Mouse (Mus musculus) neural tube, embryonic 13.5 days (tissue): ENCODE data around the gene Aqp9. TPM values are rescaled to one million over a fixed set of nuclear protein-coding genes. Genes with fewer than 3 reads are reported as not detected.
A peak's percentile ranks its signal among the peaks of the same experiment; 100 is the strongest.

Experiments
- ATAC-seq: fragments of 200-750 bp; cut with Nextera tagmentation; 2 replicates; pipeline ENCODE4 v1.8.0; 2017; ENCODE audit warnings: low read depth, mild to moderate bottlenecking, moderate TSS enrichment, moderate library complexity
- H3K27ac ChIP-seq: fragments of 300-500 bp; sonication (generic); replicated peaks from 2 replicates; pipeline ENCODE4 v1.5.1; 2015; ENCODE audit warnings: moderate library complexity, mild to moderate bottlenecking, inconsistent platforms
- H3K27me3 ChIP-seq: fragments of 300-500 bp; sonication (generic); 2 replicates; pipeline ENCODE4 v1.6.1; 2015; ENCODE audit warnings: mild to moderate bottlenecking, inconsistent platforms
- H3K36me3 ChIP-seq: fragments of 300-500 bp; sonication (generic); 2 replicates; pipeline ENCODE4 v1.6.1; 2015; ENCODE audit warnings: mild to moderate bottlenecking, inconsistent platforms
- H3K4me1 ChIP-seq: fragments of 300-500 bp; sonication (generic); replicated peaks from 2 replicates; pipeline ENCODE4 v1.6.1; 2015; ENCODE audit warnings: inconsistent platforms
- H3K4me2 ChIP-seq: fragments of 300-500 bp; sonication (generic); 2 replicates; pipeline ENCODE4 v1.6.1; 2015; ENCODE audit warnings: inconsistent platforms, mild to moderate bottlenecking, moderate library complexity
- H3K4me3 ChIP-seq: fragments of 300-500 bp; sonication (generic); 2 replicates; pipeline ENCODE4 v1.5.1; 2015; ENCODE audit warnings: mild to moderate bottlenecking, inconsistent platforms
- H3K9ac ChIP-seq: fragments of 300-500 bp; sonication (generic); 2 replicates; pipeline ENCODE4 v1.6.1; 2015; ENCODE audit warnings: moderate library complexity, mild to moderate bottlenecking, inconsistent platforms
- H3K9me3 ChIP-seq: fragments of 300-500 bp; sonication (generic); 2 replicates; pipeline ENCODE4 v1.6.1; 2016; ENCODE audit warnings: inconsistent platforms
- WGBS: fragments of 180-500 bp; shearing (Covaris S2); methylation state at CpG from one replicate; pipeline ENCODE4 v1.1.7; 2015; 5-methylcytosine and 5-hydroxymethylcytosine counted together
- polyA plus RNA-seq: library from polyadenylated mRNA; unstranded; fragments of >200 nt; fragmentation: Nextera tagmentation; extraction: Ambion mirVana; gene quantifications from 2 replicates; pipeline ENCODE4 v1.2.1, GENCODE M21; 2015

Gene Aqp9
- polyA plus RNA-seq, 1 experiment from 2014 or later: 0.31 TPM

GRCm38 (mm10) chr9:71071581-71072330 lies 96.7 kb downstream of the Aqp9 start:
- Histone ChIP-seq H3K4me1 (peaks cover 5% of the 10 kb centered on the region; the same call in 1 of the 2 replicates), H3K4me2 (no peak overlapping the region), H3K4me3 (no peak overlapping the region), H3K9ac (no peak overlapping the region), H3K27me3 (no peaks in the 10 kb centered on the region), H3K27ac (no peak overlapping the region), H3K9me3 (no peaks in the 10 kb centered on the region), H3K36me3 (no peaks in the 10 kb centered on the region)
- WGBS: 84% methylated on average over 7 of the region's 7 CpGs
- no peak for ATAC-seq

GRCm38 (mm10) chr9:71070628-71071027 lies 97.9 kb downstream of the Aqp9 start:
- no peaks in the 10 kb centered on the region for H3K9me3 ChIP-seq
- no peak for ATAC-seq
- no peaks in the 10 kb centered on the region for H3K36me3 ChIP-seq
- no peak overlapping the region for H3K4me2 ChIP-seq
- no peak overlapping the region for H3K9ac ChIP-seq
- no peak overlapping the region for H3K4me3 ChIP-seq
- H3K27me3 ChIP-seq: no peaks in the 10 kb centered on the region
- WGBS: 87% methylated on average over 2 of the region's 2 CpGs
- H3K4me1 ChIP-seq: peaks cover 13% of the 10 kb centered on the region; the same call in 1 of the 2 replicates
- H3K27ac ChIP-seq: no peak overlapping the region

GRCm38 (mm10) chr9:71068866-71069390 lies 99.6 kb downstream of the Aqp9 start:
- Histone ChIP-seq H3K27ac (no peak overlapping the region), H3K4me1 (peaks cover 26% of the 10 kb centered on the region), H3K9me3 (no peaks in the 10 kb centered on the region), H3K27me3 (no peaks in the 10 kb centered on the region), H3K9ac (no peak overlapping the region), H3K4me2 (no peak overlapping the region), H3K4me3 (no peak overlapping the region), H3K36me3 (no peaks in the 10 kb centered on the region)
- WGBS: 59% methylated on average over 6 of the region's 6 CpGs
- ATAC-seq: no peak

GRCm38 (mm10) chr9:71067156-71067555 lies 101.3 kb downstream of the Aqp9 start:
- no peak overlapping the region for H3K4me3 ChIP-seq
- 84% methylated on average over 5 of the region's 5 CpGs for WGBS
- ATAC-seq: no peak

GRCm38 (mm10) chr9:71066491-71066890 lies 102.0 kb downstream of the Aqp9 start:
- no peak overlapping the region for H3K4me2 ChIP-seq
- 0 out of 2 replicates have a peak overlapping the region, but pooled peaks have one; percentile 9 for H3K27ac ChIP-seq
- no peak overlapping the region for H3K4me3 ChIP-seq
- no peak for ATAC-seq
- no peak overlapping the region for H3K9ac ChIP-seq
- WGBS: 75% methylated on average over 7 of the region's 7 CpGs
- H3K27me3 ChIP-seq: no peaks in the 10 kb centered on the region
- H3K9me3 ChIP-seq: no peaks in the 10 kb centered on the region
- H3K4me1 ChIP-seq: peaks cover 26% of the 10 kb centered on the region
- H3K36me3 ChIP-seq: no peaks in the 10 kb centered on the region

More at GRCm38 (mm10) chr9:71067156-71067555, 101.3 kb downstream of the Aqp9 start:
- Histone ChIP-seq H3K4me1 (peaks cover 26% of the 10 kb centered on the region), H3K36me3 (no peaks in the 10 kb centered on the region), H3K27me3 (no peaks in the 10 kb centered on the region), H3K27ac (no peak overlapping the region), H3K9ac (no peak overlapping the region), H3K4me2 (no peak overlapping the region), H3K9me3 (no peaks in the 10 kb centered on the region)

GRCm38 (mm10) chr9:71065343-71065875 lies 103.1 kb downstream of the Aqp9 start:
- WGBS: 51% methylated on average over 6 of the region's 6 CpGs
- no peak for ATAC-seq

GRCm38 (mm10) chr9:71064291-71064840 lies 104.1 kb downstream of the Aqp9 start:
- WGBS: 66% methylated on average over 8 of the region's 8 CpGs
- Histone ChIP-seq H3K4me2 (no peak overlapping the region), H3K4me3 (no peak overlapping the region), H3K4me1 (peaks cover 26% of the 10 kb centered on the region), H3K9me3 (no peaks in the 10 kb centered on the region), H3K36me3 (no peaks in the 10 kb centered on the region), H3K27ac (peak overlapping the region; percentile 54), H3K9ac (no peak overlapping the region), H3K27me3 (no peaks in the 10 kb centered on the region)
- ATAC-seq: no peak

More at GRCm38 (mm10) chr9:71065343-71065875, 103.1 kb downstream of the Aqp9 start:
- Histone ChIP-seq H3K27ac (peak overlapping the region; percentile 54), H3K9me3 (no peaks in the 10 kb centered on the region), H3K4me3 (no peak overlapping the region), H3K4me1 (peaks cover 26% of the 10 kb centered on the region), H3K36me3 (no peaks in the 10 kb centered on the region), H3K4me2 (no peak overlapping the region), H3K27me3 (no peaks in the 10 kb centered on the region), H3K9ac (no peak overlapping the region)

GRCm38 (mm10) chr9:71063551-71063950 lies 104.9 kb downstream of the Aqp9 start:
- H3K27me3 ChIP-seq: no peaks in the 10 kb centered on the region
- H3K27ac ChIP-seq: peak overlapping the region; percentile 54
- ATAC-seq: no peak
- H3K4me2 ChIP-seq: no peak overlapping the region
- peaks cover 26% of the 10 kb centered on the region for H3K4me1 ChIP-seq
- H3K4me3 ChIP-seq: no peak overlapping the region
- no peak overlapping the region for H3K9ac ChIP-seq
- H3K9me3 ChIP-seq: no peaks in the 10 kb centered on the region
- H3K36me3 ChIP-seq: no peaks in the 10 kb centered on the region

GRCm38 (mm10) chr9:71062976-71063375 lies 105.5 kb downstream of the Aqp9 start:
- Histone ChIP-seq H3K9me3 (no peaks in the 10 kb centered on the region), H3K4me3 (no peak overlapping the region), H3K27me3 (no peaks in the 10 kb centered on the region), H3K36me3 (no peaks in the 10 kb centered on the region), H3K4me2 (no peak overlapping the region), H3K9ac (no peak overlapping the region), H3K4me1 (peaks cover 26% of the 10 kb centered on the region), H3K27ac (no peak overlapping the region)
- 90% methylated on average over 4 of the region's 4 CpGs for WGBS
- ATAC-seq: no peak

GRCm38 (mm10) chr9:71062301-71062700 lies 106.2 kb downstream of the Aqp9 start:
- Histone ChIP-seq H3K36me3 (no peaks in the 10 kb centered on the region), H3K4me3 (no peak overlapping the region), H3K4me1 (peaks cover 26% of the 10 kb centered on the region), H3K9ac (no peak overlapping the region), H3K9me3 (no peaks in the 10 kb centered on the region), H3K27ac (no peak overlapping the region), H3K4me2 (no peak overlapping the region), H3K27me3 (no peaks in the 10 kb centered on the region)
- no peak for ATAC-seq
